Mouse (Mus musculus) c-Kit-positive CD71-positive TER-119-positive erythroid progenitor cells, embryonic 14.5 days (primary cell): Measurements from ENCODE around the gene Ptpre.
A peak's percentile ranks its signal among the peaks of the same experiment; 100 is the strongest.
"Not testable (repeated sequence)": the region's sequence is repeated elsewhere in the genome, so short reads cannot be mapped to it uniquely, and the experiment has no call there.

Experiments used
- DNase-seq: peaks from one replicate; pipeline ENCODE4 v3.0.0-alpha.2; 2013; ENCODE audit warnings: low spot score

The Ptpre gene

DNA sequence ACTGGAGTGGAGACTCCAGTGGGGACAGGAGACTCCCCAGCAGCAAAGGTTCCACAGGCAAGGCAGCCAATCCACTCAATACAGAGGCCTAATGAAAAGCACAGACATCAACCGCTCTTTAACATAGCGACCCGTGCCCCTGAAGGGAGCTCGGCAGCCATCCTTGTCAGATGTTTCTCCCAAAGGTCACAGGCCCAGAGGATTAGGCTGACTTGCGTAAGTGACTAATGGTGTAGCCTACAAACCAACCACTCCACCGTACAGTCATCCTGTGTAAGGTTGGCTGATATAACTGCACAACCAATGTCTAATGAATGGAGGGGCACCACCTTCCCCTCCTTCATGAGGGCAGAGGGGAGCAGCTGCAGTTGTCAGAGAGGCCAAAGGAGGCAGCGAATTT, 152.1 kb downstream of the Ptpre start:
- DNase-seq: no peak

DNA sequence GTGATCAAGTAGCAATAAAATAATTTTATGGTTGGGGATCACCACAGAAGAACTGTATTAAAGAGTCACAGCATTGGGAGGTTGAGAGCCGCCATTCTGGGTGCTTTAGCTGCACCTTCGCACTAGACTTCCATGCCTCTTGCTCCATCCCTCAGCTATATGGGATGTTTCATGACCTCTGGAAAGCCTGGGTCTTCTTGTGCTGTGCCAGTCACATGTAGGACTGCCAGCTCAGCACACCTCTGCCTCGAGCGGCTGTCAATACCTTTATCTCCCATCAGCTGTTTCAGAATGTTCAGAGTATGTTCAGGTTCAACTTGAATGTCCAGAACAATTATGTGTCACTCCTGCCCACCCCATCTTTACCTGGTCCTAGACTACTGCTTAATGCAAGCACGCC, 154.7 kb downstream of the Ptpre start:
- DNase-seq: no peak

GRCm38 (mm10) chr7:135694130-135694529, 156.8 kb downstream of the Ptpre start:
- no peak for DNase-seq

GRCm38 (mm10) chr7:135694796-135695195, 157.5 kb downstream of the Ptpre start:
- no peak for DNase-seq

DNA sequence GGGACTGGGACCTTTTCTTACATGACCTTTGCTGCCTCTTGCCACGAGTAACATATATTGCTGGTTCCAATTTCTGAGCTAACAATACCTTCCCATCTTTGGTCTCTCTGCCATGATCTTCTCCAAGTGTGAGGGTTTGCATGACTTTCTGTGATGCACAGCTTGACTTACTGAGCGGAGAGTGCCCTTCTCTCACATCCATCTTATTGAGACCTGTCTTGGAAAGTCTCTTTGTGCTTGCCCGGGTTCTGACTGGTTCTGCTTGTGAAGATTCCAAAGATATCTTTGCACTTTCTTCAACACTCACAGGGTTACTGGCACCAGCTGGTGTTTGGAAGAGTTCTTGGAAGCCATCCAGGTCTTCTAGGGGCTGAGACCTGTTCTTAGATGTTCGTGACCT, 158.8 kb downstream of the Ptpre start:
- DNase-seq: no peak

DNA sequence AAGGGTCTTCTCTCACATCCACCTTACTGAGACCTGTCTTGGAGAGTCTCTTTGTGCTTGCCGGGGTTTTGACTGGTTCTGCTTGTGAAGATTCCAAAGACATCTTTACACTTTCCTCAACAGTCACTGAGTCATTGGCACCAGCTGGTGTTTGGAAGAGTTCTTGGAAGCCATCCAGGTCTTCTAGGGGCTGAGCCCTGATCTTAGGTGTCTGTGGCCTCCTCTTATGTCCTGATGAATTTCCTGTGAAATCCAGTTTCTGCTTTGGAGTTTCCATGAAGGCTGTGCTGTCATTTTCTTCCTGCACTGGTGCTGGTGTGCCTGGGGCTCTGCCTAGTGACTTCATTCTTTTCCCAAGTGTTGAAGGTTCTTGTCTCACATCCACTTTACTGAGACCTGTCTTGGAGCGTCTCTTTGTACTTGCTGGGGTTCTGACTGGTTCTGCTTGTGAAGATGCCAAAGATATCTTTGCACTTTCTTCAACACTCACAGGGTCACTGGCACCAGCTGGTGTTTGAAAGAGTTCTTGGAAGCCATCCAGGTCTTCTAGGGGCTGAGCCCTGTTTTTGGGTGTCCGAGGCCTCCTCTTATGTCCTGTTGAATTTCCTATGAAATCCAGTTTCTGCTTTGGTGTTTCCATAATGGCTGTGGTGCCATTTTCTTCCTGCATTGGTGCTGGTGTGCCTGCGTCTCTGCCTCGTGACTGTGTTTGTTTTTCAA, 159.9 kb downstream of the Ptpre start:
- not testable (repeated sequence) for DNase-seq

DNA sequence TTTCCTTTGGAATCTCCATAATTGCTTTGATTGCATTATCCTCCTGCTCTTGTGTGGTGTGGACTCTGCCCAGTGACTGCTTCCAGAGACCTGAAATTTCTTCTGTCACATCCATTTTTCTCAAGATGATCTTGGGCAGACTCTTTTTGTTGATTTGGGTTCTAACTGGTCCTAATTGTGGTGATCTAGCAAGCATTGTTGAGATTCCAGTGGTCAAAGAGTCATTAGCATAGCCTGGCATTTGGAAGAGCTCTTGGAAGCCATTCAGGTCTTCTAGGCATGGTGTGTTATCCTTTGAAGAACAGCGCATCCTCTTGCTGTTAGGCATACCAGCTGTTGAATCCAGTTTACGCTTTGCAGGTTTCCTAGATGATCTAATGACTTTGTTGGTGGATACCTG, 161.1 kb downstream of the Ptpre start:
- no peak for DNase-seq

- not testable (repeated sequence) for DNase-seq
These were observed 162.1 kb downstream of the Ptpre start for GRCm38 (mm10) chr7:135699351-135699750.

- DNase-seq: no peak
These were observed 166.4 kb downstream of the Ptpre start for GRCm38 (mm10) chr7:135703600-135704148.

GRCm38 (mm10) chr7:135704251-135704650, 167.0 kb downstream of the Ptpre start:
- DNase-seq: no peak

DNA sequence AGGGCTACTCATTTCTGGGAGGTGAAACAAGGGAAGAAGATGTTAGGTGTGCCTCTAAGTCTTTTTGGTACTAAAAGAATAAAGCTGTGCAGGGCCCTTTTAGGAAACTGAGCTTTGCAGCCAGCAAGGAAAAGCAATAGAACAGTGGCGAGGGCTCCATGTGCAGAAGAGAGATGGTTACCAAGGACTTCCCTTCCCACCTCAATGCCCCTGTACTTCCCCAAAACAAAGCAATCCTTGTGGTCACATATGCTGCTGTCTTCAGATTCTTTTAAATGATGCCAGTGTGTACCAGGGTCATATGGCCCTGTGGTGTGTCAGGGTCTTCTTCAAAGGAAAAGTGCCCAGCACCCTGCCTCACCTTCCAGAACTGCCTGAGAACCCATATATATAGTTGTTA, 167.8 kb downstream of the Ptpre start:
- DNase-seq: no peak

GRCm38 (mm10) chr7:135705753-135706152, 168.5 kb downstream of the Ptpre start:
- DNase-seq: no peak

GRCm38 (mm10) chr7:135710702-135711101, 173.4 kb downstream of the Ptpre start:
- no peak for DNase-seq

DNA sequence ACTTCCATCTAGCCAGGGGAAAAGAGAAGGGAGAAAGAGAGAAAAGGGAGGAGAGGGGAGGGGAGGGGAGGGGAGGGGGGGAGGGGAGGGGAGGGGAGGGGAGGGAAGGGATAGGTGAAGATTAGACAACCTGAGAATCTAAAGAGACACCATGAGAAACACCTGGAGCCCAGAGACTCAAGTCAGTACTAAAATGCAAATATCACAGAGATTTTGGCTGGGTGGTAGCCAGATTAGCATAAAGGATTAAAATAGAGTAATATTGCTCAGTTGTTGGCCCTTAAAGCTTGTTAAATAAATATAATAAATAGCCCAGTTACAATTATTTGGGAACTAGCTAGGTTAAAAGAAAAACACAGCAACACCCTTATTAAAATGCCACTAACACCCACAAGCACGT, 175.3 kb downstream of the Ptpre start:
- no peak for DNase-seq

DNA sequence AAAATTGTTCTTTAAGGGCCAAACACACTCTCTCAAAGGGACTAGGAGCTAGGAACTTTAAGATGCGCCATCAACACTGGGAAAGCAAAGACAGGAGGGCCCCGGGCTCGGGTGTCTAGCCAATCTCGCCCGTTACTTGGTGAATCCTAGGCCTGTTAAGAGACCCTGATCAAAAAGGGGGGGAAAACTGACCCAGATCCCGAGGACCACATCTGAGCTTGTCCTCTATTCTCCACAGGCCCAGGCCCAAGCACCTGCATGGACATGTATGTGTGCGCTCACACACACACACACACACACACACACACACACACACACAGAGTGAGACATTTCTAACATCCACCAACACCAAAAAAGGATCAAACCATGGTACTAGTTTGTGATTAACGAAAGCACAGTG, 176.0 kb downstream of the Ptpre start:
- DNase-seq: no peak

- DNase-seq: no peak
These were observed 177.9 kb downstream of the Ptpre start for GRCm38 (mm10) chr7:135715166-135715565.

GRCm38 (mm10) chr7:135715642-135716444, 178.6 kb downstream of the Ptpre start, which contains the start of gene Mki67:
Mki67 (minus strand) TSS chr7:135716361.
- no peak for DNase-seq

DNA sequence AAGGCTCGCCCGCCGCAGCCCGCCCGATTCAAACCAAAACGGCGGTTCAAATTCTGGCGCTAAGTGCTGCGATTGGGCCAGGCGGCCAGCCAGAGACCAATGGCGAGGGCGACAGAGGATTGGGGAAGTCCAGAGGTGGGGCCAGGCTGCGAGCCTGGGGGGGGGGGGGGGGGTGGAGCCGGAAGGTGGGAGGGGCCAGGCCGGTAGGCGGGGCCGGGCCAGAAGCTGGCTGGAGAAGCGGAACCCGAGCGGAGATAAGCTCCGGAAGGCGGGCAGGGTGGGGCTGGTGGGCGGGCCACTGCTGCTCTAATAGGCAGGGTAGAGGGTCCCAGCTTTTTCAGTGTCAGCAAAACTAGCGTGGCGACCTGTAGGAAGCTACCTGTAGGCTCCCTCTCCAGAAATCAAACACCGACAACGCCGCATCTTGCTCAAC, 179.2 kb downstream of the Ptpre start:
- peak; percentile 94 for DNase-seq

- no peak for DNase-seq
These were observed 179.8 kb downstream of the Ptpre start for GRCm38 (mm10) chr7:135716968-135717557.

- DNase-seq: peak; percentile 91
These were observed 184.2 kb downstream of the Ptpre start for GRCm38 (mm10) chr7:135721436-135721992.

- no peak for DNase-seq
These were observed 184.9 kb downstream of the Ptpre start for GRCm38 (mm10) chr7:135722011-135722838.
